8 mouse cellular contexts compared by ENCODE assay signal in genomic region chr16:32878157-32878598, GRCm38 (mm10). TPM values are rescaled to one million over a fixed set of nuclear protein-coding genes. Genes with fewer than 3 reads are reported as not detected.
DNase-seq lines count a peak whose midpoint lies in the region; ATAC-seq and TF ChIP-seq lines count a peak whose summit lies in the region.

No protein-coding gene starts in this region.

- H3K27me3 ChIP-seq in neural tube, embryonic 11.5 days (ENCODE audit: control insufficient read depth, insufficient read depth, low read length): no peaks in the 10 kb centered on the region
- H3K27me3 ChIP-seq in cerebellum, adult 2 months (ENCODE audit: control insufficient read depth, insufficient read depth, low read length): no peaks in the 10 kb centered on the region
- no peaks in the 10 kb centered on the region for H3K27me3 ChIP-seq in hindbrain, embryonic 11.5 days (ENCODE audit: control insufficient read depth, insufficient read depth, low read length)
- no peaks in the 10 kb centered on the region for H3K27me3 ChIP-seq in liver, embryonic 15.5 days
- no peaks in the 10 kb centered on the region for H3K27me3 ChIP-seq in stomach, embryonic 16.5 days (ENCODE audit: control insufficient read depth, insufficient read depth, low read length)

- peak overlapping the region; percentile 68 for H3K27ac ChIP-seq in neural tube, embryonic 11.5 days (ENCODE audit: low read depth, low read length)
- peak overlapping the region; percentile 19 for H3K27ac ChIP-seq in cerebellum, adult 2 months (ENCODE audit: insufficient read depth, low read length)
- H3K27ac ChIP-seq in hindbrain, embryonic 11.5 days (ENCODE audit: low read depth, low read length): peak overlapping the region; percentile 83
- peak overlapping the region; percentile 77 for H3K27ac ChIP-seq in liver, embryonic 15.5 days (replicated peaks)
- peak overlapping the region; percentile 84 for H3K27ac ChIP-seq in stomach, embryonic 16.5 days (ENCODE audit: low read length)

- peak; percentile 55 for DNase-seq in neural tube, embryonic 11.5 days (ENCODE audit: low spot score)
- no peak for DNase-seq in neural tube, embryonic 10.5 days (ENCODE audit: extremely low spot score, low spot score)
- peak in 1 of 2 experiments; percentile 18 for DNase-seq in cerebellum, adult 2 months
- peak; percentile 63 for DNase-seq in hindbrain, embryonic 11.5 days (ENCODE audit: low spot score)
- no peak for DNase-seq in layer of hippocampus, adult 11-12 months (ENCODE audit: low spot score)

- H3K4me2 ChIP-seq in neural tube, embryonic 11.5 days (ENCODE audit: low read depth): peak overlapping the region; percentile 81
- peak overlapping the region; percentile 80 for H3K4me2 ChIP-seq in hindbrain, embryonic 11.5 days (replicated peaks; ENCODE audit: low read depth, low read length)
- peak overlapping the region; percentile 99 for H3K4me2 ChIP-seq in liver, embryonic 15.5 days
- peak overlapping the region; percentile 93 for H3K4me2 ChIP-seq in stomach, embryonic 16.5 days (ENCODE audit: low read depth, low read length)

- peak; percentile 64 for ATAC-seq in neural tube, embryonic 11.5 days (ENCODE audit: insufficient read depth, low FRiP score, low TSS enrichment)
- peak; percentile 77; the same call in 1 of the 2 replicates for ATAC-seq in hindbrain, embryonic 11.5 days (ENCODE audit: low FRiP score)
- ATAC-seq in liver, embryonic 15.5 days (ENCODE audit: insufficient read depth): peak; percentile 5; the same call in 1 of the 2 replicates
- ATAC-seq in stomach, embryonic 16.5 days (ENCODE audit: insufficient read depth, low FRiP score): peak; percentile 34; the same call in 1 of the 2 replicates
- no peak for ATAC-seq in monocyte, adult 5-6 weeks (replicated peaks; ENCODE audit: insufficient number of reproducible peaks, low FRiP score, low TSS enrichment, poor library complexity, severe bottlenecking)

- WGBS in neural tube, embryonic 11.5 days: under 1% methylated on average over 34 of the region's 34 CpGs
- 2% methylated on average over 34 of the region's 34 CpGs for WGBS in cerebellum, adult 2 months
- WGBS in hindbrain, embryonic 11.5 days: under 1% methylated on average over 34 of the region's 34 CpGs
- under 1% methylated on average over 34 of the region's 34 CpGs for WGBS in liver, embryonic 15.5 days (ENCODE audit: insufficient replicate concordance)
- under 1% methylated on average over 34 of the region's 34 CpGs for WGBS in stomach, embryonic 16.5 days

- peak overlapping the region; percentile 88 for H3K9ac ChIP-seq in neural tube, embryonic 11.5 days (ENCODE audit: low read length)
- peak overlapping the region; percentile 84 for H3K9ac ChIP-seq in hindbrain, embryonic 11.5 days (ENCODE audit: low read depth, low read length)
- peak overlapping the region; percentile 77 for H3K9ac ChIP-seq in liver, embryonic 15.5 days
- peak overlapping the region; percentile 84 for H3K9ac ChIP-seq in stomach, embryonic 16.5 days (ENCODE audit: low read length)

- H3K4me1 ChIP-seq in neural tube, embryonic 11.5 days (ENCODE audit: control insufficient read depth, insufficient read depth, low read length): peaks cover 5% of the 10 kb centered on the region; the same call in 1 of the 2 replicates
- H3K4me1 ChIP-seq in cerebellum, adult 2 months (ENCODE audit: control insufficient read depth, insufficient read depth, low read length): peaks cover 5% of the 10 kb centered on the region
- H3K4me1 ChIP-seq in hindbrain, embryonic 11.5 days (replicated peaks; ENCODE audit: control insufficient read depth, insufficient read depth, low read length): peaks cover 2% of the 10 kb centered on the region
- H3K4me1 ChIP-seq in liver, embryonic 15.5 days (replicated peaks): peaks cover 23% of the 10 kb centered on the region
- H3K4me1 ChIP-seq in stomach, embryonic 16.5 days (ENCODE audit: control insufficient read depth, insufficient read depth, low read length): peaks cover 10% of the 10 kb centered on the region

- peak overlapping the region; percentile 87 for H3K4me3 ChIP-seq in neural tube, embryonic 11.5 days (ENCODE audit: low read depth, low read length)
- peak overlapping the region; percentile 89 for H3K4me3 ChIP-seq in cerebellum, adult 2 months (replicated peaks; ENCODE audit: insufficient read depth, low read depth, low read length)
- H3K4me3 ChIP-seq in hindbrain, embryonic 11.5 days (ENCODE audit: low read depth, low read length): peak overlapping the region; percentile 92
- H3K4me3 ChIP-seq in liver, embryonic 15.5 days (replicated peaks): peak overlapping the region; percentile 85
- peak overlapping the region; percentile 95 for H3K4me3 ChIP-seq in stomach, embryonic 16.5 days (replicated peaks; ENCODE audit: low read length)

- no peak for TF ChIP-seq CTCF in cerebellum, adult 2 months (IDR thresholded peaks at IDR 0.05; ENCODE audit: borderline replicate concordance, insufficient read depth, low read depth, low read length)

- no peak for TF ChIP-seq POLR2A in cerebellum, adult 2 months (IDR thresholded peaks at IDR 0.05; ENCODE audit: borderline replicate concordance, insufficient read depth, low read length)

- no peaks in the 10 kb centered on the region for H3K9me3 ChIP-seq in neural tube, embryonic 11.5 days (ENCODE audit: control insufficient read depth, low read length)
- H3K9me3 ChIP-seq in hindbrain, embryonic 11.5 days (ENCODE audit: control insufficient read depth, low read length): no peaks in the 10 kb centered on the region
- no peaks in the 10 kb centered on the region for H3K9me3 ChIP-seq in liver, embryonic 15.5 days (replicated peaks)
- no peaks in the 10 kb centered on the region for H3K9me3 ChIP-seq in stomach, embryonic 16.5 days (replicated peaks; ENCODE audit: control insufficient read depth, low read length)

- no peaks in the 10 kb centered on the region for H3K36me3 ChIP-seq in neural tube, embryonic 11.5 days (ENCODE audit: control insufficient read depth, insufficient read depth, low read length)
- H3K36me3 ChIP-seq in hindbrain, embryonic 11.5 days (ENCODE audit: control insufficient read depth, insufficient read depth, low read length): no peaks in the 10 kb centered on the region
- H3K36me3 ChIP-seq in liver, embryonic 15.5 days (replicated peaks): no peaks in the 10 kb centered on the region
- H3K36me3 ChIP-seq in stomach, embryonic 16.5 days (ENCODE audit: control insufficient read depth, insufficient read depth, low read length): no peaks in the 10 kb centered on the region

RNA-seq across cellular contexts. Expression of gene Rubcn, which starts 0.6 kb away (rescaled TPM):
- 18.1 and 21.2 TPM in 2 replicates for polyA plus RNA-seq in neural tube, embryonic 11.5 days (2014; fragmentation: Nextera tagmentation; extraction: Ambion mirVana)
- 71.9 and 73.4 TPM in 2 replicates for polyA plus RNA-seq in cerebellum, adult 2 months (2012; rRNA removed)
- polyA plus RNA-seq in hindbrain, embryonic 11.5 days (2014; fragmentation: Nextera tagmentation; extraction: Ambion mirVana): 12.5 and 13.1 TPM in 2 replicates
- 5.0 and 5.8 TPM in 2 replicates for polyA plus RNA-seq in liver, embryonic 15.5 days (2015; fragmentation: Nextera tagmentation; extraction: Ambion mirVana)
- 24.3 and 24.7 TPM in 2 replicates for polyA plus RNA-seq in stomach, embryonic 16.5 days (2015; fragmentation: Nextera tagmentation; extraction: Ambion mirVana)
- 12.4 to 41.8 TPM (median 31.2 TPM) in 3 replicates for total RNA-seq in monocyte, adult 5-6 weeks (2017)

RNA-seq across cellular contexts. Expression of gene Fyttd1, which starts 0.9 kb away (rescaled TPM):
- polyA plus RNA-seq in neural tube, embryonic 11.5 days (2014; fragmentation: Nextera tagmentation; extraction: Ambion mirVana): 122 and 127 TPM in 2 replicates
- polyA plus RNA-seq in cerebellum, adult 2 months (2012; rRNA removed): 52.5 and 53.7 TPM in 2 replicates
- polyA plus RNA-seq in hindbrain, embryonic 11.5 days (2014; fragmentation: Nextera tagmentation; extraction: Ambion mirVana): 137 and 141 TPM in 2 replicates
- polyA plus RNA-seq in liver, embryonic 15.5 days (2015; fragmentation: Nextera tagmentation; extraction: Ambion mirVana): 21.0 and 26.8 TPM in 2 replicates
- polyA plus RNA-seq in stomach, embryonic 16.5 days (2015; fragmentation: Nextera tagmentation; extraction: Ambion mirVana): 85.2 and 92.5 TPM in 2 replicates
- 55.8 to 78.8 TPM (median 67.5 TPM) in 3 replicates for total RNA-seq in monocyte, adult 5-6 weeks (2017)

RNA-seq across cellular contexts. Expression of gene Lrch3, which starts 35.7 kb away (rescaled TPM):
- 39.0 and 42.4 TPM in 2 replicates for polyA plus RNA-seq in neural tube, embryonic 11.5 days (2014; fragmentation: Nextera tagmentation; extraction: Ambion mirVana)
- polyA plus RNA-seq in cerebellum, adult 2 months (2012; rRNA removed): 56.1 and 56.7 TPM in 2 replicates
- 36.8 and 54.2 TPM in 2 replicates for polyA plus RNA-seq in hindbrain, embryonic 11.5 days (2014; fragmentation: Nextera tagmentation; extraction: Ambion mirVana)
- polyA plus RNA-seq in liver, embryonic 15.5 days (2015; fragmentation: Nextera tagmentation; extraction: Ambion mirVana): 5.7 and 6.2 TPM in 2 replicates
- 14.8 and 15.5 TPM in 2 replicates for polyA plus RNA-seq in stomach, embryonic 16.5 days (2015; fragmentation: Nextera tagmentation; extraction: Ambion mirVana)
- total RNA-seq in monocyte, adult 5-6 weeks (2017): 37.4 to 67.8 TPM (median 44.9 TPM) in 3 replicates

Comparison
In these comparisons a context has a peak if more than half of its experiments do, and no peak if none do; other contexts are left out.
1. DNase-seq: peak in neural tube, embryonic 11.5 days (single experiment) and hindbrain, embryonic 11.5 days (single experiment); none in neural tube, embryonic 10.5 days (single experiment) and layer of hippocampus, adult 11-12 months (single experiment).
2. H3K27ac ChIP-seq: peak in every context shown above with its lines; median percentile 84 in stomach, embryonic 16.5 days; 83 in hindbrain, embryonic 11.5 days; 77 in liver, embryonic 15.5 days; 68 in neural tube, embryonic 11.5 days; 19 in cerebellum, adult 2 months.
3. Peak in every context shown above with its lines, with median percentiles within 50 percentile points of each other: H3K4me2 ChIP-seq, H3K4me3 ChIP-seq and H3K9ac ChIP-seq.